Mouse (Mus musculus) ES-Bruce4 (cell line): ENCODE data around the gene Prkg1.

Experiments
- CTCF ChIP-seq: IDR thresholded peaks from one replicate; pipeline ENCODE4 v1.8.1; 2011; ENCODE audit warnings: low read depth, low read length
- EP300 ChIP-seq: IDR thresholded peaks from 2 replicates; pipeline ENCODE4 v1.6.1; 2011; ENCODE audit warnings: low read depth, low read length; ENCODE audit not compliant: insufficient read depth
- POLR2A ChIP-seq: IDR thresholded peaks from one replicate; pipeline ENCODE4 v1.8.1; 2011; ENCODE audit warnings: low read length; ENCODE audit not compliant: insufficient read depth

GRCm38 (mm10) chr19:30626036-30626435 is 1138.8 kb downstream of the Prkg1 start:
- no peak for TF ChIP-seq POLR2A
- TF ChIP-seq EP300: no peak
- TF ChIP-seq CTCF: no peak
